Comparison of ENCODE assay signal across 24 mouse cellular contexts in genomic region chr9:16361811-16362210, GRCm38 (mm10).
"Had no signal": no experiment of that assay in that cellular context is flagged by ENCODE, and none has a peak within 500 bp of the region (broad histone marks: within the 10 kb centered on the region; RNA-seq: fewer than 3 reads in every experiment).

No protein-coding gene starts in this region.

- H3K27ac ChIP-seq: kidney, postnatal 0 days; layer of hippocampus, adult 2 months; limb, embryonic 10.5 days; limb, embryonic 13.5 days; liver, embryonic 12.5 days; liver, embryonic 15.5 days; lung, embryonic 15.5 days; midbrain, embryonic 15.5 days; neural tube, embryonic 12.5 days; neural tube, embryonic 15.5 days; stomach, postnatal 0 days had no signal

- H3K9me3 ChIP-seq: limb, embryonic 10.5 days; limb, embryonic 13.5 days; liver, embryonic 12.5 days; liver, embryonic 15.5 days; lung, embryonic 15.5 days; megakaryocyte, embryonic 14.5 days; midbrain, embryonic 15.5 days; neural tube, embryonic 12.5 days; neural tube, embryonic 15.5 days had no signal

- ATAC-seq: liver, embryonic 12.5 days; midbrain, embryonic 15.5 days had no signal

- H3K4me3 ChIP-seq: layer of hippocampus, adult 2 months; limb, embryonic 10.5 days; limb, embryonic 13.5 days; liver, embryonic 12.5 days; liver, embryonic 15.5 days; lung, embryonic 15.5 days; megakaryocyte, embryonic 14.5 days; midbrain, embryonic 15.5 days; neural tube, embryonic 12.5 days; neural tube, embryonic 15.5 days had no signal

- H3K4me1 ChIP-seq: liver, embryonic 12.5 days; liver, embryonic 15.5 days; lung, embryonic 15.5 days; megakaryocyte, embryonic 14.5 days; midbrain, embryonic 15.5 days had no signal

- H3K9ac ChIP-seq: limb, embryonic 13.5 days; liver, embryonic 12.5 days; liver, embryonic 15.5 days; lung, embryonic 15.5 days; midbrain, embryonic 15.5 days; neural tube, embryonic 12.5 days; neural tube, embryonic 15.5 days had no signal

- H3K36me3 ChIP-seq: limb, embryonic 10.5 days; limb, embryonic 13.5 days; liver, embryonic 12.5 days; liver, embryonic 15.5 days; lung, embryonic 15.5 days; midbrain, embryonic 15.5 days; neural tube, embryonic 12.5 days; neural tube, embryonic 15.5 days had no signal

- H3K4me2 ChIP-seq: limb, embryonic 13.5 days; liver, embryonic 12.5 days; liver, embryonic 15.5 days; lung, embryonic 15.5 days; midbrain, embryonic 11.5 days; midbrain, embryonic 15.5 days; neural tube, embryonic 12.5 days; neural tube, embryonic 15.5 days had no signal

- DNase-seq: kidney, adult 2 months; kidney, postnatal 25 days; liver; lung, adult 18-20 months; lung, postnatal 10 days; lung, postnatal 36 days; right cerebral cortex, adult 18-20 months; right cerebral cortex, postnatal 14 days; right cerebral cortex, postnatal 4 days; thymus, adult 2 months; thymus, postnatal 14 days had no signal

- H3K27me3 ChIP-seq: limb, embryonic 13.5 days; liver, embryonic 12.5 days; liver, embryonic 15.5 days; lung, embryonic 15.5 days; megakaryocyte, embryonic 14.5 days; midbrain, embryonic 15.5 days; neural tube, embryonic 12.5 days; neural tube, embryonic 15.5 days had no signal
